Mouse (Mus musculus): ENCODE measurements at regions not wholly inside any gene's neighbourhood (a gene's known extent, or its start where the extent isn't known, plus 50 kb on each side); places are given as distances from the start of the nearest gene placed in this dataset.
A peak's percentile ranks its signal among the peaks of the same experiment; 100 is the strongest.

DNA sequence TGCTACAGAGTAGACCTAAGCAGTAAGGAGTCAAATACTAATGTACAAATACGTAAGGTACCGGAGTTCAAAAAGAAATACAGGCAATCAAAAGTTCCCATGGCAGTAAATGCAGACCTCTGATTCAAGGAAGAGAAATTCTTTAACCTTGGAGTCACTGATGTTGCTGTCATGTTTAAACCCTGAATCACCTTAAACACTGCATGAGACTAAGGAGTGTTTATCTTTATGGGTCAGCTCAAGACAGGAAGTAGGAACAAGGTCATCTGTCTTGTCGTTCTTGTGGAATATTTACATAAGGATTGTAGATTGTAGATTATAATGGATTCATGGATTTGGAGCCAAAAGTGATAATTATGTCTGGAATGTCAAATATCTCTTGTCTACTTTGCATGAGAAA, 1708.7 kb upstream of the Slc10a2 start:
- no peaks in the 10 kb centered on the region for H3K36me3 ChIP-seq

DNA sequence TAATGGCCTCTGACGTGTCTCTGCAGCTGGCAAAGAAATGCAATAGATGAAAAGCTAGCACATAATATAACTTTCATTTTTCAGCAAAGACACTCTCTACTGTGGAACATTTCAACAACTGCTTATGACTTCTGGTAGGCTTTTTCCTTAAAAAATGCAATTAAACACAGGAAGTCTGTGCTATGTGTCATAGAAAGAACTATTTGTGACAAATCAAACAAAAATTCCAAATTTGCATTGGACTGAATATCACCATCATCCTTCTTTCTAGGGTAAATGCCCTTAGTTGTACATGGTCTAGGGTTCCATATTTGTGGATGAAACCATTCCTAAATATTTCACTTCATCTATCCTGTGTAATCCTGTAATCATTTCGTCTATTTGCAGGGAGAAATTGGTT, 1702.0 kb upstream of the Slc10a2 start:
- Histone ChIP-seq H3K4me2 (replicated peaks) (no peak overlapping the region), H3K4me1 (no peaks in the 10 kb centered on the region), H3K27ac (replicated peaks) (no peak overlapping the region), H3K4me3 (no peak overlapping the region), H3K36me3 (no peaks in the 10 kb centered on the region), H3K9me3 (no peaks in the 10 kb centered on the region), H3K9ac (replicated peaks) (no peak overlapping the region), H3K27me3 (no peaks in the 10 kb centered on the region)
- no peak for ATAC-seq (ENCODE audit: low FRiP score, low read depth)
- WGBS, result 61% methylated on average over 2 of the region's 2 CpGs

More for the DNA sequence above, 1708.7 kb upstream of the Slc10a2 start:
- no peak overlapping the region for H3K9ac ChIP-seq (replicated peaks)
- H3K27me3 ChIP-seq, result no peaks in the 10 kb centered on the region
- no peak overlapping the region for H3K4me2 ChIP-seq (replicated peaks)
- 84% methylated on average over 3 of the region's 3 CpGs for WGBS
- ATAC-seq (ENCODE audit: low FRiP score, low read depth), result no peak
- H3K9me3 ChIP-seq, result no peaks in the 10 kb centered on the region
- no peaks in the 10 kb centered on the region for H3K4me1 ChIP-seq
- H3K27ac ChIP-seq (replicated peaks), result no peak overlapping the region
- no peak overlapping the region for H3K4me3 ChIP-seq

DNA sequence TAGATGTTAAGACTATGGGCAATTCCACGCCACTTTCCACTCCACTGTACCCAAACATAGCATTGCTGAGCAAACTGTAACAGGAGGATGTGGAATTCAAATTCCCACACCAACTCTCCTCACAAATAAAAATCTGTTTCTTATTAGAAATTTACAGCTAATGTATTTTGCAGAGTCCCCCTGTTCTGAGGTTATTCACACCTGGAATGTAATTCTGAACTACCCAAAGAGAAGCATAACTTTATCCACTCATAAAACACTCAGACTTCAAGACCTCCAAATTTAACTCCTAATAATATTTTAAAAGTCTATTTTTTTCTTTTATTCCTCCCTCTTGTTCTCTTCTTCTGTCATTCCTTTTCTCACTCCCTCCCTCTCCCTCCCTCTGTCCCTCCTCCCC, 1698.0 kb upstream of the Slc10a2 start:
- H3K27ac ChIP-seq (replicated peaks), result no peak overlapping the region

DNA sequence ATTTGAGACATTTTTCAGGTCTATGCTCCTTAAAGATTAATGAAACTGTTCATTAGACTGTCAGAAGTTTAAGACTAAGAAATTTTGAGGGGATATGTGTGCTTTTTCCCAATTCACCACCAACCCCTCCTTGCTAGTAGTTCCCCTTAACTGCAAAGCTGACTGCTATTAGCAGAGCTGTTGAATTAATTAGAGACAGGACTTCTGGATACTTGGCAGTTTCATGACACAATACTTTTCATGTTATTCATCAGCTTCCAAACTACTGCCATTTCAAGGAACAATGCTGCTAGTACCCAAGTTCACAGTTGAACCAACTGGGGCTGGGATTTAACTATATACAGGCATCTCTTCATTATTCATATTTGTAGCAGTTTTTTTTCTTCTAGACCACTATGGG, 1695.9 kb upstream of the Slc10a2 start:
- H3K4me2 ChIP-seq (replicated peaks), result no peak overlapping the region
- ATAC-seq (ENCODE audit: low FRiP score, low read depth), result no peak
- H3K4me3 ChIP-seq, result no peak overlapping the region
- H3K4me1 ChIP-seq, result no peaks in the 10 kb centered on the region
- no peaks in the 10 kb centered on the region for H3K27me3 ChIP-seq
- H3K9ac ChIP-seq (replicated peaks), result no peak overlapping the region
- no peak overlapping the region for H3K27ac ChIP-seq (replicated peaks)
- no peaks in the 10 kb centered on the region for H3K36me3 ChIP-seq
- no peaks in the 10 kb centered on the region for H3K9me3 ChIP-seq

More for the DNA sequence above, 1698.0 kb upstream of the Slc10a2 start:
- Histone ChIP-seq H3K36me3 (no peaks in the 10 kb centered on the region), H3K4me3 (no peak overlapping the region), H3K27me3 (no peaks in the 10 kb centered on the region), H3K9ac (replicated peaks) (no peak overlapping the region), H3K4me2 (replicated peaks) (no peak overlapping the region), H3K9me3 (no peaks in the 10 kb centered on the region), H3K4me1 (no peaks in the 10 kb centered on the region)
- no peak for ATAC-seq (ENCODE audit: low FRiP score, low read depth)
- 71% methylated on average over 1 of the region's 1 CpGs for WGBS

DNA sequence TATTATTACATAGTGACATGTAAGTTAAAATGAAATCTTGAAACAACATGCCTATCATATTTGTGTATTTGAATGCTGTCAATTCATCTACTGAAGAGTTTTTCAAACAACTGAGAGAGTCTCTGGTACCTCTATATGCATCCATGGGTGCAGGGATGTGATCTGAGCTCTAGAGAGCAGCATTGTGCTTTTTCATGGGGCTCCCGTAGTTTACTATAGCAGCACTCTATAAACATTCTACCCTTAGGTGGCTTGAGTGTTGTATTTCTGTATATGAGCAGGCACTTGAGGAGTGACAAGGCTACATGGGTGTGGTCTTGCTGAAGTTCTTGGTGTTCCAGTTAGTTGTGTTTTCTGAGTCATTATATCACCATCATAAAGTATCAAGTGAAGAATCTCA, 1683.9 kb upstream of the Slc10a2 start:
- 74% methylated on average over 1 of the region's 1 CpGs for WGBS
- Histone ChIP-seq H3K27ac (replicated peaks) (no peak overlapping the region), H3K4me2 (replicated peaks) (no peak overlapping the region), H3K36me3 (no peaks in the 10 kb centered on the region), H3K4me1 (no peaks in the 10 kb centered on the region), H3K4me3 (no peak overlapping the region), H3K9me3 (no peaks in the 10 kb centered on the region), H3K27me3 (no peaks in the 10 kb centered on the region), H3K9ac (replicated peaks) (no peak overlapping the region)
- 0 out of 2 replicates have a peak, but pooled peaks have one; percentile 27 for ATAC-seq (ENCODE audit: low FRiP score, low read depth)

DNA sequence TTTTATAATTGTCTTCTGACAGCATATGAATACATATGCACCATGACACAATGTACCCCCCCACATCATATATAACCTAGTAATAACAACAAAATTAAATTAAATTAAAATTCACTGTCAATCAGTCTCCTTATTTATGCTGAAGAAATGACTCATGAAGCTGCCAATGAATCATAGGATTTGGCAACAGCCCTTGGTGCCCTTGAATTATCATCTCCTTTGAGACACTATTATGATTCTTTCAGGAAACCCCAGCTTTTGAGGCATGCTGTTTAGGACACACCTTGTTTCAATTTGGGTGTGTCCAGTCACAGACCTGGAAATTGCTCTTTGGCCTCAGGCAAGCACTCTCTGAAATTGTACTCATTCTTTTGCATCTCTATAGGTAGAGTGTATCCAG, 1675.8 kb upstream of the Slc10a2 start:
- no peaks in the 10 kb centered on the region for H3K4me1 ChIP-seq
- no peaks in the 10 kb centered on the region for H3K36me3 ChIP-seq
- no peak overlapping the region for H3K9ac ChIP-seq (replicated peaks)
- no peaks in the 10 kb centered on the region for H3K27me3 ChIP-seq
- no peak for ATAC-seq (ENCODE audit: low FRiP score, low read depth)
- no peak overlapping the region for H3K27ac ChIP-seq (replicated peaks)
- no peak overlapping the region for H3K4me2 ChIP-seq (replicated peaks)
- no peaks in the 10 kb centered on the region for H3K9me3 ChIP-seq
- H3K4me3 ChIP-seq, result no peak overlapping the region

DNA sequence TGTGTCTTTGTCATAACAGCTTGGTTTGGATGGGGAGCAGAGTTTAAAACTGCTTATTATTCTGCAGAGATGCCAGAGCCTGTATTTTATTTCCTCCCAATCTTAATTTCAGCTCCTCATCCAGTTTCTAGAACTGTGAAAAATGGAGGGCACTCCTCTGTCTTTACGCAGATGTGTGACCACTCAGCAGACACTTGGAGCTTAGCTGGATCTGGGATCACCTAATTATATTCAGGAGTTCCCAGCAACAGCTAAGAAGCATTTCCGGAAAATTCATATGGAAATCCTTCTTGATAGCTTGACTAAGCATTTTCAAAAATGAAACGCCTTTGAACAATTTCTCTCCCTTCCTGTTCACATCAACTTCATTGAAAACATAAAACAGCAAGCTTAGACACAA, 1670.0 kb upstream of the Slc10a2 start:
- H3K27ac ChIP-seq (replicated peaks), result no peak overlapping the region
- 86% methylated on average over 3 of the region's 3 CpGs for WGBS

DNA sequence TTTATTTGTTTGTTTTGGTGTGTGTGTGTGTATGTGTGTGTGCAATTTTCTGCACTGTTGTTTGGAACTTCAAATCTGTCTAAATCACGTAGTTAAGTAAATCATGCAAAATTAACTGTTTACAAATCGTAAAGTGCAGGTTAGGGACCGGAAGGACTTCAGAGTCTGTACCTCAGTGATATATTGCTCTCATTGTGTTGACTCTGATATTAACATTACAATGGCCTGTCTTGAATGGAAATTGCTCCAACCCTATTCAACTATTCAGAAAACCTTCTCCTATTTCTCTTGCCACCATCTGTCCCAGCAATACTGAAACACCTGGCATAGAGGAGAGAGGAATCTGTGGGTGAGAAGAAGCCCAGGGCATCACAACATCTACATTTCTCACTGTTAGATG, 1624.4 kb upstream of the Slc10a2 start:
- Histone ChIP-seq H3K36me3 (no peaks in the 10 kb centered on the region), H3K27ac (replicated peaks) (no peak overlapping the region), H3K4me3 (no peak overlapping the region), H3K9me3 (no peaks in the 10 kb centered on the region), H3K9ac (replicated peaks) (no peak overlapping the region), H3K4me2 (replicated peaks) (no peak overlapping the region), H3K4me1 (no peaks in the 10 kb centered on the region; the same call in 1 of the 2 replicates), H3K27me3 (no peaks in the 10 kb centered on the region)
- WGBS, result 42% methylated on average over 3 of the region's 3 CpGs
- 0 out of 2 replicates have a peak, but pooled peaks have one; percentile 34 for ATAC-seq (ENCODE audit: low FRiP score, low read depth)

More for the DNA sequence above, 1670.0 kb upstream of the Slc10a2 start:
- Histone ChIP-seq H3K9me3 (no peaks in the 10 kb centered on the region), H3K27me3 (no peaks in the 10 kb centered on the region), H3K4me2 (replicated peaks) (no peak overlapping the region), H3K36me3 (no peaks in the 10 kb centered on the region), H3K4me3 (no peak overlapping the region), H3K9ac (replicated peaks) (no peak overlapping the region), H3K4me1 (no peaks in the 10 kb centered on the region)
- no peak for ATAC-seq (ENCODE audit: low FRiP score, low read depth)

DNA sequence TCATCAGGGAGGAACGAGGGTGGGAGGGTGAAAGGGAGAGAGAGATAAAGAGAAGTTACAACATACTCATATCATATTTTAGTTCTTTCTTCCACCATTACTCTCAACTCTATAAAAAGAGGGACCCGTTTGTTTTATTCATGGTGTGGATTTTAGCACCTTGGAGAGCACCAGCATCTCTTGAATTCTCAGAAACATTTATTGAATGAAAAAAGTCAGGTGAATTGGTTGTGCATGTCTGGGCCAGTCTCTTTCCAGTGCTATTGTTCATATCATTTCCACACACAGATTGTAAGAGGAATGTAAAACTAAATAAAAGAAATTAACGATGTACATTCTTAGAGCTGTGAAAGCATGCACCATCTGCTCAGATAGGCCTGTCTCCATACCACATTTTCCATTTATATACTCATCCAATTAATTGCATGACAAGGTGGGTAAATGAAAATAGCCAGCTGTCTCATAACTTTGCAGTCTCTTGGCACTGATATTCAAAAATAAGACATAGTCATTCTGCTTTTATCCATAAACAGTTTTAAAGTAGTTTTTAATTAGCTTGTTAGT, 1603.8 kb upstream of the Slc10a2 start:
- H3K9me3 ChIP-seq, result no peaks in the 10 kb centered on the region
- H3K27me3 ChIP-seq, result no peaks in the 10 kb centered on the region
- no peak overlapping the region for H3K4me3 ChIP-seq
- 66% methylated on average over 3 of the region's 3 CpGs for WGBS
- H3K4me2 ChIP-seq (replicated peaks), result no peak overlapping the region
- no peaks in the 10 kb centered on the region for H3K4me1 ChIP-seq
- H3K36me3 ChIP-seq, result no peaks in the 10 kb centered on the region
- ATAC-seq (ENCODE audit: low FRiP score, low read depth), result no peak
- H3K9ac ChIP-seq (replicated peaks), result no peak overlapping the region
- H3K27ac ChIP-seq (replicated peaks), result no peak overlapping the region

DNA sequence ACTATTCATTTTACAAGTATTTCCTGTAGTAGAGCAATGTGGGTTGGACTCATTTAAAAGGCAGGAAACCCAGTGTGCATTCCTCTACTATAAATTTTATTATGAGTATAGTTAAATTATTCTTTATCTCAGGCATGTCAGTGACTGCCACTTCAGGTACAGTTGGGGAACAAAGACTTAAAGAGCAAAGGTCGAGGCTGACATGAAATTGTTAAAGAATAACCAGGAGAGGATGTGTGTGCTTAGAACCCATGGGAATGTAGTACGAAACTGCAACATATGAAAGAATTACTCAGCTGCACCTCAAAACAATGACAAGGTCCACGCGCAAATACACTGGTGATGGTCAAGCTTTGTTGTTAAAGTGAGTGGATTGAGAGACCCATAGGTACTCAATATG, 1583.4 kb upstream of the Slc10a2 start:
- H3K4me2 ChIP-seq (replicated peaks), result no peak overlapping the region
- WGBS, result 86% methylated on average over 4 of the region's 4 CpGs
- no peak for ATAC-seq (ENCODE audit: low FRiP score, low read depth)
- H3K9me3 ChIP-seq, result no peaks in the 10 kb centered on the region
- H3K27ac ChIP-seq (replicated peaks), result no peak overlapping the region
- H3K4me1 ChIP-seq, result no peaks in the 10 kb centered on the region
- H3K27me3 ChIP-seq, result no peaks in the 10 kb centered on the region
- no peak overlapping the region for H3K4me3 ChIP-seq
- no peak overlapping the region for H3K9ac ChIP-seq (replicated peaks)
- H3K36me3 ChIP-seq, result no peaks in the 10 kb centered on the region

DNA sequence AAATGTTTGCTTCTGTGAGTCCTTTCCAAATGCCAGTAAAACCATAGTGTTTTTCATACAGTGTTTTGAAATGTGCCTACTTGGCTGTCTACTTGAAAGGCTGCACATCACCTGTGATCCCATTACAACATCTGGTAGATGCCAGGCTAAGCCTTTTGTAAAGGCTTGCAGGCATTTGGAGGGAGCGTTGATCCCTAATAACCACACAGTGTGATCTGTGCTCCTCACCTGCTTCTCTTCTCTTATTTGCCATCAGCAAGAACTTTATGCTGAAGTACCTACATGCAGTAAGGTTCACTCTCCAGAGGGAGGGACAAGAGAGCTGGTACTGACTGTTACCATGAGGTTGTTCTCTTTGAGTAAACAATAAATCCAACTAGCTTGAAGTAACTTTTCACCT, 1553.7 kb upstream of the Slc10a2 start:
- no peak for ATAC-seq (ENCODE audit: low FRiP score, low read depth)
- WGBS, result 93% methylated on average over 1 of the region's 1 CpGs
- H3K9me3 ChIP-seq, result no peaks in the 10 kb centered on the region
- H3K27ac ChIP-seq (replicated peaks), result no peak overlapping the region
- no peaks in the 10 kb centered on the region for H3K36me3 ChIP-seq
- no peak overlapping the region for H3K4me2 ChIP-seq (replicated peaks)
- no peaks in the 10 kb centered on the region for H3K27me3 ChIP-seq
- H3K4me1 ChIP-seq, result no peaks in the 10 kb centered on the region
- no peak overlapping the region for H3K4me3 ChIP-seq
- no peak overlapping the region for H3K9ac ChIP-seq (replicated peaks)

DNA sequence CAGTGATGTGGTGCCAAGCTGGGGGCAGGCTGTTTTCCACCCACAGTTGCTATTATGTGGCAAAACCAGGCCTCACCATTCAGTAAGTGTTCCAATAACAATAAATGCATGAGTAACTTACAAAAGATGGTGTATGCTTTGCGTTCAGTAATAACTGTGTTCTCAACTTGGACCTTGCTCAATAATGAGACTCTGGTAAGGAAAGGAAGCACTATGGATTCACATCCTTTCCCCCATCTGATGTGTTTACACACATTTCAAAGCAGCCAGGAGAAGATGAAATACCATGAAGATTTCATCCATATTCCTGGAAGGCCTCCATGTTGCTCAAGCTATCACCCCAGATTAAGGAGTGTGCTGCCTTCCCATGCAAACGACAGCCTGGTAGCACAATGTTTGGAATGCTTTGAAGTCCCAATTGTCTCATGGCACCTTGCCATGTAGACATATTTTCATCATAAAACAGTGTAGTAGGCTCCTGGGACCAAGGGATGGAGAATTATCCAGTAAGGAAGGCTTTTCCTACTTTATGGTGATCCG, 1552.4 kb upstream of the Slc10a2 start:
- no peak overlapping the region for H3K27ac ChIP-seq (replicated peaks)
- no peak overlapping the region for H3K4me3 ChIP-seq
- no peak overlapping the region for H3K4me2 ChIP-seq (replicated peaks)
- no peaks in the 10 kb centered on the region for H3K36me3 ChIP-seq
- WGBS, result 78% methylated on average over 3 of the region's 3 CpGs
- no peaks in the 10 kb centered on the region for H3K9me3 ChIP-seq
- ATAC-seq (ENCODE audit: low FRiP score, low read depth), result no peak
- H3K4me1 ChIP-seq, result no peaks in the 10 kb centered on the region
- H3K27me3 ChIP-seq, result no peaks in the 10 kb centered on the region
- no peak overlapping the region for H3K9ac ChIP-seq (replicated peaks)

DNA sequence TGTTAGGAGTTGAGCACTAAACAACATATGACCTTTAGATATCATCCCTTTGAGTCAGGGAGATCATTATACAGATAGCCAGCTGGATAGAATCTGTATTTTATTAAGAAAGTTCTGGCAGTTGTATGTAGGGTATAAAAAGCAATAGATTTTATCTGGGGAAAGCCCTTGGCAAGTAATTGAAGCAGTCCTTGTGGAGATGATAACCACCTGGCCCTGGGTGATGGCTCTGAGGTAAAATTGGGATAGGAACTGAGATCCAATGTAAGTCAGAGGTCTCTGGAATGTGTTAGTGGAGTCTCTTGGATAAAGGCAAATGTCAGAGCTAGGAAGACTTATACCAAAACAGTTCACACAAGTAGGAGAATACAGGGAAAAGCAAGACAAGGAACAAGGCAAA, 1547.0 kb upstream of the Slc10a2 start:
- Histone ChIP-seq H3K36me3 (no peaks in the 10 kb centered on the region), H3K4me3 (no peak overlapping the region), H3K27ac (replicated peaks) (no peak overlapping the region), H3K4me2 (replicated peaks) (no peak overlapping the region), H3K4me1 (no peaks in the 10 kb centered on the region), H3K9ac (replicated peaks) (no peak overlapping the region), H3K27me3 (no peaks in the 10 kb centered on the region), H3K9me3 (no peaks in the 10 kb centered on the region)
- no peak for ATAC-seq (ENCODE audit: low FRiP score, low read depth)
